Mouse (Mus musculus) thymus, adult 2 months (tissue): ENCODE data around the gene Paics. TPM values are rescaled to one million over a fixed set of nuclear protein-coding genes. Genes with fewer than 3 reads are reported as not detected.

ENCODE experiments used
- DNase-seq: peaks from one replicate; pipeline ENCODE4 v3.0.0; 2021
- H3K27ac ChIP-seq: fragments of 200-500 bp; 2 replicates; pipeline ENCODE4 v1.5.1; 2012; ENCODE audit warnings: low read length, control low read depth; ENCODE audit not compliant: control insufficient read depth, insufficient read depth
- H3K27me3 ChIP-seq: fragments of 200-500 bp; 2 replicates; pipeline ENCODE4 v1.6.1; 2012; ENCODE audit warnings: mild to moderate bottlenecking, low read length, moderate library complexity, mixed read lengths; ENCODE audit not compliant: control insufficient read depth, insufficient read depth
- H3K36me3 ChIP-seq: fragments of 200-500 bp; 2 replicates; pipeline ENCODE4 v1.6.1; 2012; ENCODE audit warnings: mild to moderate bottlenecking, low read length, moderate library complexity; ENCODE audit not compliant: control insufficient read depth, insufficient read depth
- H3K4me1 ChIP-seq: fragments of 200-500 bp; replicated peaks from 2 replicates; pipeline ENCODE4 v1.6.1; 2012; ENCODE audit warnings: low read length; ENCODE audit not compliant: control insufficient read depth, insufficient read depth
- H3K4me3 ChIP-seq: fragments of 200-500 bp; 2 replicates; pipeline ENCODE4 v1.5.1; 2012; ENCODE audit warnings: mild to moderate bottlenecking, low read length, control low read depth, moderate library complexity; ENCODE audit not compliant: control insufficient read depth, insufficient read depth
- CTCF ChIP-seq: fragments of 200-500 bp; IDR thresholded peaks from 2 replicates; pipeline ENCODE4 v1.5.1; 2012; ENCODE audit warnings: mild to moderate bottlenecking, control low read depth, low read length, moderate library complexity, borderline replicate concordance; ENCODE audit not compliant: control insufficient read depth, poor library complexity, insufficient read depth; ENCODE audit errors: extremely low read depth
- POLR2A ChIP-seq: fragments of 200-500 bp; IDR thresholded peaks from 2 replicates; pipeline ENCODE4 v1.6.1; 2012; ENCODE audit warnings: mild to moderate bottlenecking, low read length, control low read depth, moderate library complexity; ENCODE audit not compliant: control insufficient read depth, poor library complexity, insufficient read depth; ENCODE audit errors: extremely low read depth
- WGBS: fragments of 180-500 bp; shearing (Covaris S2); methylation state at CpG from one replicate; pipeline ENCODE4 v1.1.7; 2018; 5-methylcytosine and 5-hydroxymethylcytosine counted together
- polyA plus RNA-seq: library from polyadenylated mRNA; depleted of rRNA; stranded (reverse); fragments of >200 nt; gene quantifications from 2 replicates; pipeline ENCODE4 v1.2.3, GENCODE M21; 2012

Paics gene
- polyA plus RNA-seq, 1 experiment, result 70.4 TPM

DNA sequence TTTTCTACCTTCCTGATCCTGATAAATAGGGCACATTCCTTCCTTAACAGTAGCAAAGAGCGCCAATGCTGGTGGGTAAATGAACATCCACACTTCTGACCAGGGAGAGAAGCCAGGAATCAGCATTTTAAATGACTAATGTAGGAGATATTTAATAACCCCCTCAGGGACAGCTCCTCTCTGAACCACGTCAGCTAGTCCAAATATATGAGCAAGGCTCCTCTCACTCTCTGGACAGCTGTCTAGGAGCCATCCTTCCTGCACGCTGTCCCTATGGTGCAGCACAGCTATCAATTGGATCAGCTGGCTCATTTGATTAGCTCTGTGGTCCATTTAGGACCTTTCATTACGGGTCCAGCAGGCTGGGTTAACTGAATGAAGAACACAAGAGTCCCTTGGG, 28.3 kb upstream of the Paics start:
- no peak for DNase-seq
- no peaks in the 10 kb centered on the region for H3K4me1 ChIP-seq
- 97% methylated on average over 4 of the region's 4 CpGs for WGBS
- H3K27me3 ChIP-seq, result no peaks in the 10 kb centered on the region
- H3K27ac ChIP-seq, result no peak overlapping the region
- no peak for TF ChIP-seq CTCF
- no peak for TF ChIP-seq POLR2A
- H3K36me3 ChIP-seq, result peaks cover 31% of the 10 kb centered on the region
- no peak overlapping the region for H3K4me3 ChIP-seq

DNA sequence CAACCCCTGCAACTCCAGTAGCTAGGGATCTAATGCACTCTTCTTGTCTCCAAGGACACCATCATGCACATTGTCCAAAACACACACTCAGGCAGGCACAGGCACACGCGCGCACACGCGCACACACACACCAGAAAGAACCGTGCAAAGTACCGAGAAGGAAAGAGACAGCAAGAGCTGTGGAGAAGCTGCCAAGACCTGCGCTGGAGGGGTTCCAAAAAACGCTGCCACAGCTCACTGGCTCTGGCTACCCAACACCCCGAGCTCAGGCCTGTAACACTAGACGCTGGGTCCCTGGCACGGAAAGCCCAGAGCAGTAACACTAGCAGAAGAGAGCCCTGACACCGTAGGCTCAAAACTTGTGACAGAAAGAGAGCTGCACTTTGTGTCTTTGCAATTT, 27.7 kb upstream of the Paics start:
- WGBS, result 94% methylated on average over 13 of the region's 13 CpGs
- Histone ChIP-seq H3K4me1 (no peaks in the 10 kb centered on the region), H3K27me3 (no peaks in the 10 kb centered on the region), H3K27ac (no peak overlapping the region), H3K4me3 (no peak overlapping the region), H3K36me3 (peaks cover 25% of the 10 kb centered on the region)
- TF ChIP-seq CTCF (no peak), POLR2A (no peak)
- DNase-seq, result no peak

DNA sequence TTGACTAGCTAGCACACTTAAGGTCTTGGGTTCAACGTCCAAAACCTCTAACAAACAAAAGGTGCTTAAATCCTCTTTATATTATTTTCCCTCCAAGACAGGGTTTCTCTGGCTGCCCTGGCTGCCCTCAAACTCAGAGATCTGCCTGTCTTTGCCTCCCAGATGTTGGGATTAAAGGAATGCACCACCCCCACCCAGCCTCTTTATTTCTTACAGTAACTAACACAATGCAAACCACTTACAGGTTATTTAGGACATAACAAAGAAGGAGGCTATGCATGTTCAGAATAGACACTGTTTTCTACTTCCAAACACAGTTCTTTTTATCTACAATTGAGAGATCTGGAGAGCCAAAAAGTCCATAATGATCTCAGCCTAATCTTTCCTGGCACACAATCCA, 26.8 kb upstream of the Paics start:
- Histone ChIP-seq H3K27me3 (no peaks in the 10 kb centered on the region), H3K4me1 (no peaks in the 10 kb centered on the region), H3K36me3 (peaks cover 24% of the 10 kb centered on the region), H3K27ac (no peak overlapping the region), H3K4me3 (no peak overlapping the region)
- 90% methylated on average over 1 of the region's 1 CpGs for WGBS
- TF ChIP-seq CTCF (no peak), POLR2A (no peak)
- DNase-seq, result no peak

DNA sequence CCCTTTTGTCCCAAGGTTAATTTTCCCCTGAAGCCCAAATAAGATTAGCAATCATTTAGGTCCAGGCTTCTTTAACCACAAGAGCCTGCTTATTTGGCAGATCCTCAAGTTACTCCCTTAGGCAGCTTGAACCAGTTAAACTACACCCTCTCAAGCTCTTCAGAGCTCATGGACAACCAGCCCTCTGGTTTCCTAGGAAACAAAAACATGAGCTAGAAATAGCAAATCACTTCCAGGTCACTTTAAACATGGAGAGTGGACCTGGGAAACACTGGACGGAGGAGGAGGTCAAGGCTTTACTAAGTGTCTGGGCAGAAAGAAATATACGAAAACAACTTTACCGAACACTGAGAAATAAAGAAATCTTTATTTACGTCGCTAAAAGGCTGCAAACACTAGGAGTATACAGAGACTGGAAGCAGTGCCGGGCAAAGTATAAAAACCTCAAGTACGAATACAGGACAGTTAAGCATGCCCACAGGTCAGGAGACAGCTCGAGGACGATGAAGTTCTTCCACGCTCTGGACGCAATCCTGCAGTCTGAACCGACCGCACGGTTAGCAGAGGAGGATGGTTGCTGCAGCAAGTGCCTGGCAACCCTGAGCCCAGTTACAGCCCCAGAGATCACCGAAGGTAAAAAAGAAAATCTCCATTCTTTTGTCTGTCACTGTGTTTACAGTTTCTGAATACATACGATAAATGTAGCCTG, 22.8 kb upstream of the Paics start:
- H3K27me3 ChIP-seq, result no peaks in the 10 kb centered on the region
- no peak for DNase-seq
- no peak for TF ChIP-seq CTCF
- no peak for TF ChIP-seq POLR2A
- H3K4me3 ChIP-seq, result no peak overlapping the region
- H3K4me1 ChIP-seq, result no peaks in the 10 kb centered on the region
- H3K36me3 ChIP-seq, result peaks cover 11% of the 10 kb centered on the region
- 95% methylated on average over 16 of the region's 16 CpGs for WGBS
- no peak overlapping the region for H3K27ac ChIP-seq

DNA sequence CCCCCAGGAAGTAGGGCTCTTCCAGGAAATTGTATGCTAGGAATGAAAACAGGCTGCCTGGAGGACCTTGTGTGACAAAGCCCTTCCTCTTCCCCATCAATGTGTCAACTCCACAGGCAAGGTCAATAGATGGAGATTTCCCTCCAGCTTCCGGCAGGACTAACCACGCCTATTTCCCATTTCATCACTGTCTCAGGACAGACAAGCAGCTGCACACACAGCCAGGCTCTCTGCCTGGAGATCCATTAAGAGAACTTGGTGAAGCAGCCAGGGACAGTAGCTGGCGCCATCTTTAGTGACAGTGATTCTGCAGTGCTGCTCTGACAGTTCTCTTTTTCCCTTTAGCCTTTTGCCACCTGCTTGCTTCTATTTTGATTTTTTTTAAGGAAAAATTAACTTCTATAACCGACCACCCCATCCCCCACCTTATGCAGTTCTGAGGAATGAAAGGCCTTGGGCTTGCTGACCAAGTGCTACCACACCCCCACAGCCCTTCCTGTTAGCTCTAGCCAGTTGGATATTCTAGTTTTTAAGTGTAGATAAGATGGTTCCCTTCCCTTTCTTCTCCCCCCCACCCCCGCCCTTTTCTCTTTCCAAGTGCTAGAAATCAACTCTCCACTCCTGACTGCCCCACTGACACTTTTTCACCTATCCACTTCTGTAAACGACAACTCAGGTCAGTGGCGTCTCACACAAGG, 21.8 kb upstream of the Paics start:
- Histone ChIP-seq H3K36me3 (peaks cover 11% of the 10 kb centered on the region), H3K4me1 (no peaks in the 10 kb centered on the region), H3K27ac (no peak overlapping the region), H3K27me3 (no peaks in the 10 kb centered on the region), H3K4me3 (no peak overlapping the region)
- 92% methylated on average over 7 of the region's 7 CpGs for WGBS
- no peak for DNase-seq
- no peak for TF ChIP-seq POLR2A
- no peak for TF ChIP-seq CTCF

DNA sequence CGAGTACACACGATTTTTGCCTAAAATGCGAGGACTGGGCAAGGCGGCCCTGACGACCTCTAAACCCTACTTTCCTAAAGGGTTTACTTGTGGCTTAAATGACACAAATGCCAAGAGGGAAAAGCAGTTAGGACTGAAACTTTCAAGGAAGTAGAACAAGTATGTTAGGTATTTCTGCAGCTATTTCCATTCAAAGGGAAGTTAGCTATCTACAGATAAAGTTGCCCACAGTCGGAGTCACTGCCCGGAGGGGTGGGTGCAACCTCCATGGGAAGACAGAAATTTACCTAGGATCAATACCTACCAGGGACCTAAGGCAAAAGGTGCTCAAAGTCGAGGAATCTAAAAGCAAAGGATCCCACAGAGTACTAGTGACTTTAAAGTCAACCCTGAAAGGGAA, 11.4 kb upstream of the Paics start:
- no peak for DNase-seq
- 96% methylated on average over 8 of the region's 8 CpGs for WGBS
- no peaks in the 10 kb centered on the region for H3K4me1 ChIP-seq
- no peak overlapping the region for H3K27ac ChIP-seq
- no peak overlapping the region for H3K4me3 ChIP-seq
- no peak for TF ChIP-seq POLR2A
- TF ChIP-seq CTCF, result no peak
- H3K36me3 ChIP-seq, result 0 out of 2 replicates have a peak, but pooled peaks cover 8% of the 10 kb centered on the region
- H3K27me3 ChIP-seq, result no peaks in the 10 kb centered on the region
